Mouse (Mus musculus) 416B (cell line): Measurements from ENCODE around the gene Gatad1.
A peak's percentile ranks its signal among the peaks of the same experiment; 100 is the strongest.
"Not testable (repeated sequence)": the region's sequence is repeated elsewhere in the genome, so short reads cannot be mapped to it uniquely, and the experiment has no call there.

Experiments
- DNase-seq: peaks from one replicate; pipeline ENCODE4 v3.0.0; 2011; ENCODE audit warnings: low read depth

Gene Gatad1

GRCm38 (mm10) chr5:3657085-3657484 is at the start of gene Gatad1:
Gene Gatad1 (minus strand): TSS chr5:3657185.
- DNase-seq: no peak

- DNase-seq: no peak
These were observed 45.2 kb upstream of the Gatad1 start for GRCm38 (mm10) chr5:3702180-3702579.

- no peak for DNase-seq
These were observed 43.0 kb upstream of the Gatad1 start for GRCm38 (mm10) chr5:3700025-3700424.

GRCm38 (mm10) chr5:3696031-3696430 is 39.0 kb upstream of the Gatad1 start:
- no peak for DNase-seq

GRCm38 (mm10) chr5:3695191-3695590 is 38.2 kb upstream of the Gatad1 start:
- no peak for DNase-seq

DNA sequence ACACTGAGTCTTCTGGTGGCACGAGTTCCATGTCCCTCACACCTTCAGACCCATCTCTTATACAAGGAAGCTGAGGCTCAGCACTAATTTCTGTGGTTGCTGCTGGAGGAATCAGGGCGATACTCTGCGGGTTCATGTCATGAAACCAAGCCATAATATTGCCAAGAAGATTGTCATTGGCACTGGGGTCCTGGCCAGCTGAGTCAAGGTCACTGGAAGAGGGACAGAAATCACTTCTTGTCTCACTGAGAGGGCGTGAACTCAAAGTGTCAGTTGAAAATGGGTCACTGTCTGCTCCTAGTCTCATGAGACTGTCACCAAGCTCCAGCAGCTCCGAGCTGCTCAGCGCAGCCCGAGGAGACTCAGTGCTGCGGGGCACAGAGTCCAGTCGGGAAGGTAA is 36.0 kb upstream of the Gatad1 start:
- no peak for DNase-seq

DNA sequence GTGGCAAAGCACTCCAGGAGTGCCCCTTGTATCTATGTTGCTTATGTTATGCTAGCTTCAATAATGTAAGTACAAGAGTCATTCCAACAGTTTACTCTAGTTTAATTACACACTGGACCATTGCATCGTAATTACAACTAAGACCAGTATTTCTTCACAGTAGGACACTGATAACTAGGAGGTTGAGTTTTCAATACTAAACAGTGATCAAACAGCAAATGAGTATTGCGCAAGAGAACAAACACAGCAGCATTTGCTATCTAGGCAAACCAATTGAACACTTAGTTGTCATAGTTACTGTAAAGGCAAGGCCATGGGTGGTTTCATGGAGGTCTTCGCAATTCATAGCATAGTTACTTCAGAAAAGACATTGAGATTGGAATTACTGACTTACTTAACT is 34.3 kb upstream of the Gatad1 start:
- no peak for DNase-seq

- DNase-seq: peak; percentile 90
These were observed 31.3 kb upstream of the Gatad1 start for GRCm38 (mm10) chr5:3688298-3688697.

GRCm38 (mm10) chr5:3669938-3670554 is 13.1 kb upstream of the Gatad1 start:
- DNase-seq: peak; percentile 99

GRCm38 (mm10) chr5:3666585-3666984 is 9.6 kb upstream of the Gatad1 start:
- DNase-seq: no peak

GRCm38 (mm10) chr5:3665225-3665624 is 8.2 kb upstream of the Gatad1 start:
- DNase-seq: peak; percentile 63

GRCm38 (mm10) chr5:3653801-3654200 is 3.2 kb downstream of the Gatad1 start:
- DNase-seq: no peak

DNA sequence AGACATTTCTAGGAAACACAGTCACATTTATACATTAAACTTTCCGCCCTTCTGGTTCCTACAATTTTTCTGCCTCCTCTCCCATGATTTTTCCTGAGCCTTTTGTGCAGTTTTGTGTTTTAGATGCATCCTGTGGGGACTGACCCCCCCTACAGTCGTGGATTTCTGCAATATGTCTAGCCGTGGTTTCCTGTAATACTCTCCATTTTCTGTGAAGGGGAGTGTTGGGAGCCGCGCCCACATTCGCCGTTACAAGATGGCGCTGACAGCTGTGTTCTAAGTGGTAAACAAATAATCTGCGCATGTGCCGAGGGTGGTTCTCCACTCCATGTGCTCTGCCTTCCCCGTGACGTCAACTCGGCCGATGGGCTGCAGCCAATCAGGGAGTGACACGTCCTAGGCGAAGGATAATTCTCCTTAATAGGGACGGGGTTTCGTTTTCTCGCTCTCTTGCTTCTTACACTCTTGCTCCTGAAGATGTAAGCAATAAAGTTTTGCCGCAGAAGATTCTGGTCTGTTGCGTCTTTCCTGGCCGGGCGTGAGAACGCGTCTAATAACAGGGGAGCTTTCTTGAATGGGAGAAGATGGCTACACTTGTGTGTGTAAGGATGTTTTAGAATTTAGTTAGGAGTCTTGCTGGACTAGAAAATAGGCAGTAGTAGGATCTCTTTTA is 3.9 kb downstream of the Gatad1 start:
- DNase-seq: not testable (repeated sequence)

- no peak for DNase-seq
These were observed 5.4 kb downstream of the Gatad1 start for GRCm38 (mm10) chr5:3651621-3652020.

GRCm38 (mm10) chr5:3650881-3651280 is 6.1 kb downstream of the Gatad1 start, which contains the start of gene Tmbim7:
Gene Tmbim7 (plus strand): TSS chr5:3651181.
- no peak for DNase-seq

DNA sequence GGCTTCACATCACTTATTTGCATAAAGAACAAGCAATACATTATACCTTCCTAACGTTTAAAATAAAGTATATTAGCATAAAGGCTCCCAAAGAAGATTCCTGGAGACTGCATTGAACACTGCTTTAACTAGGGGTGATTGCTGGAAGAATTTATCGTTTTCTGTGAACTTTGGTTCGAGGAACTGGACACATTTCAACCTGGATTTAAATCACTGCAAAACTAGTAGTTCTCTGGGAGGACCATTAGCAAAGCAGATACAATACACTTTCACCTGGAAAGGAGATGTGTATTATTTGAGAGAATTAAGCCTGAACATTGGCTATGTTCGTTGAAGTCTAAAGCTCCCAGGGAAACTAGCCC is 8.2 kb downstream of the Gatad1 start:
- DNase-seq: no peak

DNA sequence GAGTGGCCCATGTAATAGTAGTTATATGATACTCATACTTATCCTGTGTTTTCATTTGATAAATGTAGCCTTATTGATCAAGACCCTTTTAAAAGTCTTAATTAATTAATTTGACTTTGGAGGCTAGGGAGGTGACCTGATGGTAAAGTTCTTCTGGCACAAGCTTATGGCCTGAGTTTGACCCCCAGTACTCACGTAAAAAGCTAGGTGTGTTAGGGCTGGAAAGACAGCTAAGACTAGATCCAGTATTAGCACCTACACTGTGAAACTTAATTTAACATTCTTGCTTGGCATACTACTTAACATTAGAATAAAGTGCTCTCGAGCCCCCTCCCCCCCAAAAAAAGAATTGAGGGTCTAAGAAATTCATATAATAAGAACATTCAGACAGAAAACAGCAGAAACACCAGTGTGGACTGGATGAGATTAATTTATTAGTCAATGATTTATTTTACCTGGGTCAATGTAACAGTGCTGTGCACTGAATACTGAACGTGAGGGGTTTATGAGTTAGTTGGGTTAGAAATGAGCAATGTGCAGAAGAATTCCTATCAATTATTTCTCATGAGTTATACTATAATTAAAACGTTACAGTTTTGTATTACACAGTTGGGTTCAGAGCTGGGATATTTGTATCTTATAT is 8.7 kb downstream of the Gatad1 start:
- no peak for DNase-seq

- peak; percentile 94 for DNase-seq
These were observed 9.3 kb downstream of the Gatad1 start for GRCm38 (mm10) chr5:3647708-3648121.

GRCm38 (mm10) chr5:3646991-3647707 is 9.8 kb downstream of the Gatad1 start:
- DNase-seq: peak; percentile 85

- no peak for DNase-seq
These were observed 10.4 kb downstream of the Gatad1 start for GRCm38 (mm10) chr5:3646539-3646938.

- no peak for DNase-seq
These were observed 11.7 kb downstream of the Gatad1 start for GRCm38 (mm10) chr5:3645326-3645725.

DNA sequence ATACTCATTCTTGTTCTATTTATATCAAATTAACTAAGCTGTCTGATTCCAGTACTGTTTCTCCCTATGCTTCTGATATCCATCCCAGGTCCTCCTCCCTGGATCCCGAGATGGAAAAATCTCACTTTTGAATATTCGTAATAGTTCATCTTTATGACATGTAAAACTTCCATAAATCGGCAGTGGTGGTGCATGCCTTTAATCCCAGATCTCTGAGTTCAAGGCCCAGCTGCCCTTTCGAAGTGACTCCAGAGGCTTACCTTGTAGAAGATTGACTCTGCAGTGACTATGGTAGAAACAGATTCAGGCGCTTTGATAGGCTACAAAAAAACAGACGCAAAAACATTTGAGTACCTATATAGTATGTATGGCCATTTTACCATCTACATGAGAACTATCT is 12.4 kb downstream of the Gatad1 start:
- DNase-seq: no peak

DNA sequence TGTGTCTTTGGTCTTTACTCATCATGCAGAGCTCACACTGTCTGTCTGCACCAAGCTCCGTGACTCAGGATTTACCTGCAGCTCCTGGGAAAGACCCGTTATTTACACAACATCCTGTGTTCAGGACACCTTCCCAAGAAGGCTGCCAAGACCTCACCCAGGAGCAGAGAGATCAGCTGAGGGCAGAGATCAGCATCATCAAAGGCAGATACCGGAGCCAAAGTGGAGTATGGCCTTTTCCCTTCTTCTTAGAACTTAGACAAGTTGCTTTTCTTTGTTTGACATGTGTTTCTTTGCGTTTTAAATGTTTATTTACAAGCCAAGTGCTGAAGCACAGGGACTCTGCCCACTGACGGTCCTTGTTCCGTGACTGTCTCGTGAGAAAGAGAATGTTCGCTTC is 21.7 kb downstream of the Gatad1 start:
- DNase-seq: no peak
